Mouse (Mus musculus) erythroblast, embryonic 14.5 days (primary cell): ENCODE results near the gene Gm47959.

Experiments used
- GATA1 ChIP-seq: IDR thresholded peaks from 2 replicates; pipeline ENCODE4 v1.6.1; 2012; ENCODE audit warnings: low read length, inconsistent platforms, mixed read lengths
- TAL1 ChIP-seq: IDR thresholded peaks from 3 replicates; pipeline ENCODE4 v1.6.1; 2012; ENCODE audit warnings: low read length, inconsistent platforms, mixed read lengths

GRCm38 (mm10) chr1:82991596-82991995 is 8.8 kb upstream of the Gm47959 start:
- TF ChIP-seq GATA1, result no peak
- TF ChIP-seq TAL1, result no peak
